Comparison of ENCODE assay signal across 9 mouse cellular contexts in genomic region chr9:8544041-8544794, GRCm38 (mm10). TPM values are rescaled to one million over a fixed set of nuclear protein-coding genes. Genes with fewer than 3 reads are reported as not detected.
DNase-seq lines count a peak whose midpoint lies in the region; ATAC-seq and TF ChIP-seq lines count a peak whose summit lies in the region.
"Had no signal": no experiment of that assay in that cellular context is flagged by ENCODE, and none has a peak within 500 bp of the region (broad histone marks: within the 10 kb centered on the region; RNA-seq: fewer than 3 reads in every experiment).

Trpc6 (plus strand) TSS chr9:8544142.

- H3K79me2 ChIP-seq in heart, adult 2 months (replicated peaks; ENCODE audit: control insufficient read depth, insufficient read depth, low read length) = no peaks in the 10 kb centered on the region

- no peak within 1 kb of the TSS for H3K27ac ChIP-seq in heart, adult 2 months
- no peak within 1 kb of the TSS for H3K27ac ChIP-seq in embryonic facial prominence, embryonic 11.5 days (replicated peaks; ENCODE audit: low read depth, low read length)
- no peak within 1 kb of the TSS for H3K27ac ChIP-seq in liver, postnatal 0 days (ENCODE audit: low read depth)

- WGBS in heart, adult 2 months = 1% methylated on average over 44 of the region's 44 CpGs
- WGBS in embryonic facial prominence, embryonic 11.5 days = under 1% methylated on average over 44 of the region's 44 CpGs
- WGBS in liver, postnatal 0 days (ENCODE audit: insufficient replicate concordance) = 1% methylated on average over 43 of the region's 44 CpGs

- no peaks in the 10 kb centered on the region for H3K36me3 ChIP-seq in heart, adult 2 months (ENCODE audit: control insufficient read depth, insufficient read depth, low read length)
- H3K36me3 ChIP-seq in embryonic facial prominence, embryonic 11.5 days (replicated peaks; ENCODE audit: control insufficient read depth, insufficient read depth, low read depth, low read length) = no peaks in the 10 kb centered on the region
- H3K36me3 ChIP-seq in liver, postnatal 0 days (replicated peaks; ENCODE audit: insufficient read depth, low read length) = no peaks in the 10 kb centered on the region
- H3K36me3 ChIP-seq: G1E had no signal

- ATAC-seq in embryonic facial prominence, embryonic 11.5 days (replicated peaks; ENCODE audit: insufficient number of reproducible peaks, low FRiP score, low TSS enrichment, low read depth) = peak; percentile 96
- ATAC-seq in liver, postnatal 0 days = peak; percentile 33; the same call in 1 of the 2 replicates
- ATAC-seq in neutrophil, adult 5-6 weeks (ENCODE audit: extremely low read depth, insufficient number of reproducible peaks, low FRiP score, poor library complexity, severe bottlenecking) = 0 out of 2 replicates have a peak, but pooled peaks have one; percentile 16
- no peak for ATAC-seq in erythroid progenitor cell, adult 5-6 weeks (replicated peaks; ENCODE audit: low FRiP score, poor library complexity, severe bottlenecking)

- H3K9ac ChIP-seq in heart, adult 2 months (ENCODE audit: low read depth, low read length) = no peak within 1 kb of the TSS
- peak within 1 kb of the TSS; percentile 44; the same call in 1 of the 2 replicates for H3K9ac ChIP-seq in embryonic facial prominence, embryonic 11.5 days (replicated peaks; ENCODE audit: low read length)
- H3K9ac ChIP-seq in liver, postnatal 0 days (replicated peaks) = no peak within 1 kb of the TSS

- H3K4me3 ChIP-seq in heart, adult 2 months = peak within 1 kb of the TSS; percentile 7
- H3K4me3 ChIP-seq in embryonic facial prominence, embryonic 11.5 days (ENCODE audit: low read depth, low read length) = peak within 1 kb of the TSS; percentile 35
- peak within 1 kb of the TSS; percentile 27 for H3K4me3 ChIP-seq in liver, postnatal 0 days (ENCODE audit: low read depth, low read length)

- H3K4me2 ChIP-seq in embryonic facial prominence, embryonic 11.5 days (ENCODE audit: low read depth, low read length) = peak within 1 kb of the TSS; percentile 91
- peak within 1 kb of the TSS; percentile 60 for H3K4me2 ChIP-seq in liver, postnatal 0 days (ENCODE audit: low read depth, low read length)

- peaks cover 1% of the 10 kb centered on the region; the same call in 1 of the 2 replicates for H3K4me1 ChIP-seq in heart, adult 2 months (ENCODE audit: control insufficient read depth, insufficient read depth, low read length)
- no peaks in the 10 kb centered on the region for H3K4me1 ChIP-seq in embryonic facial prominence, embryonic 11.5 days (ENCODE audit: control insufficient read depth, insufficient read depth, low read length)
- no peaks in the 10 kb centered on the region for H3K4me1 ChIP-seq in liver, postnatal 0 days (ENCODE audit: insufficient read depth)

- TF ChIP-seq POLR2A in heart, adult 2 months (IDR thresholded peaks at IDR 0.05; ENCODE audit: insufficient read depth, low read depth, low read length) = no peak

- DNase-seq in heart, adult 2 months = peak; percentile 3 to 20
- DNase-seq in heart, adult 9 months (ENCODE audit: low spot score in 2 of 2) = no peak
- peak; percentile 55 for DNase-seq in embryonic facial prominence, embryonic 11.5 days (ENCODE audit: low spot score)
- DNase-seq in heart, postnatal 36 days = peak; percentile 3 to 7
- peak; percentile 9 to 45 for DNase-seq in layer of hippocampus, adult 18-20 months (ENCODE audit: low spot score in 2 of 2)
- peak; percentile 16 for DNase-seq in liver, postnatal 0 days

- no peak for TF ChIP-seq CTCF in heart, adult 2 months (IDR thresholded peaks at IDR 0.05)
- TF ChIP-seq CTCF in liver, postnatal 0 days (IDR thresholded peaks at IDR 0.05; ENCODE audit: low read depth) = no peak

- intact Hi-C loops in heart, adult 2 months (cut with DNase I) = no loop called here
- intact Hi-C loops in heart, postnatal 36 days (cut with DNase I) = no loop called here

- H3K27me3 ChIP-seq in heart, adult 2 months (ENCODE audit: control insufficient read depth, insufficient read depth, low read length) = peaks cover 3% of the 10 kb centered on the region
- no peaks in the 10 kb centered on the region; the same call in 1 of the 2 replicates for H3K27me3 ChIP-seq in embryonic facial prominence, embryonic 11.5 days (ENCODE audit: control insufficient read depth, insufficient read depth, low read length)
- H3K27me3 ChIP-seq in liver, postnatal 0 days (ENCODE audit: insufficient read depth, low read length) = peaks cover 10% of the 10 kb centered on the region; the same call in 1 of the 2 replicates

- no peak for TF ChIP-seq EP300 in heart, adult 2 months (IDR thresholded peaks at IDR 0.05; ENCODE audit: insufficient read depth, low read depth, low read length)
- no peak for TF ChIP-seq EP300 in liver, postnatal 0 days (IDR thresholded peaks at IDR 0.05; ENCODE audit: low read depth)

- no peaks in the 10 kb centered on the region for H3K9me3 ChIP-seq in embryonic facial prominence, embryonic 11.5 days (replicated peaks; ENCODE audit: control insufficient read depth, low read length)
- H3K9me3 ChIP-seq in liver, postnatal 0 days (ENCODE audit: low read length) = no peaks in the 10 kb centered on the region
- H3K9me3 ChIP-seq: G1E had no signal

RNA-seq across cellular contexts. Expression of gene Trpc6, which starts in this region (rescaled TPM):
- total RNA-seq in heart, adult 2 months (2021) = 1 to 10 TPM in 1 of 2 experiments, under 1 TPM in 1; 0.26 to 1.2 TPM
- 0.09 and 0.12 TPM in 2 replicates for polyA plus RNA-seq in heart, adult 2 months (2012; rRNA removed)
- 1.2 and 1.3 TPM in 2 replicates for polyA plus RNA-seq in embryonic facial prominence, embryonic 11.5 days (2014; fragmentation: Nextera tagmentation; extraction: Ambion mirVana)
- total RNA-seq in heart, postnatal 36 days (2021) = under 1 TPM; 0.41 to 0.42 TPM
- 10 to 100 TPM; 37.0 to 37.4 TPM for total RNA-seq in layer of hippocampus, adult 18-20 months (2021)
- 1.9 and 2.0 TPM in 2 replicates for polyA plus RNA-seq in liver, postnatal 0 days (2015; fragmentation: Nextera tagmentation; extraction: Ambion mirVana)
- total RNA-seq in neutrophil, adult 5-6 weeks (2017) = 2.7 and 3.3 TPM in 2 replicates
- total RNA-seq in erythroid progenitor cell, adult 5-6 weeks (2015; ENCODE audit: low replicate concordance) = not detected in 2 replicates
- 0.77 TPM in 1 of 2 replicates, not detected in the other for total RNA-seq in erythroid progenitor cell, adult 5-6 weeks (2017; ENCODE audit: low replicate concordance)
- total RNA-seq: G1E had no signal
- polyA plus RNA-seq: G1E had no signal

Comparison
In these comparisons a context has a peak if more than half of its experiments do, and no peak if none do; other contexts are left out.
1. DNase-seq: peak in heart, adult 2 months (2 of 2), embryonic facial prominence, embryonic 11.5 days (single experiment), layer of hippocampus, adult 18-20 months (2 of 2) and liver, postnatal 0 days (single experiment); none in heart, adult 9 months (0 of 2).
2. Peak in DNase-seq in heart, postnatal 36 days; RNA of the gene not detected or under 1 TPM.
3. Peak in every context shown above with its lines, with median percentiles within 50 percentile points of each other: H3K4me3 ChIP-seq.